Mouse (Mus musculus) intestine, embryonic 16.5 days (tissue): Measurements from ENCODE around the gene Nat8f4. TPM values are rescaled to one million over a fixed set of nuclear protein-coding genes. Genes with fewer than 3 reads are reported as not detected.
"Not testable (repeated sequence)": the region's sequence is repeated elsewhere in the genome, so short reads cannot be mapped to it uniquely, and the experiment has no call there.

Experiments used
- ATAC-seq: fragments of 200-750 bp; cut with Nextera tagmentation; 2 replicates; pipeline ENCODE4 v1.8.0; 2017; ENCODE audit warnings: moderate TSS enrichment, moderate library complexity
- H3K27ac ChIP-seq: fragments of 300-500 bp; sonication (generic); 2 replicates; pipeline ENCODE4 v1.5.1; 2014; ENCODE audit warnings: mild to moderate bottlenecking, low read length
- H3K27me3 ChIP-seq: fragments of 300-500 bp; sonication (generic); replicated peaks from 2 replicates; pipeline ENCODE4 v1.6.1; 2014; ENCODE audit warnings: low read length, control low read depth, mixed read lengths; ENCODE audit not compliant: control insufficient read depth, insufficient read depth
- H3K36me3 ChIP-seq: fragments of 300-500 bp; sonication (generic); 2 replicates; pipeline ENCODE4 v1.6.1; 2014; ENCODE audit warnings: low read length, control low read depth; ENCODE audit not compliant: control insufficient read depth, insufficient read depth
- H3K4me1 ChIP-seq: fragments of 300-500 bp; sonication (generic); 2 replicates; pipeline ENCODE4 v1.6.1; 2014; ENCODE audit warnings: low read length, control low read depth, mixed read lengths; ENCODE audit not compliant: control insufficient read depth, insufficient read depth
- H3K4me2 ChIP-seq: fragments of 300-500 bp; sonication (generic); 2 replicates; pipeline ENCODE4 v1.6.1; 2014; ENCODE audit warnings: low read depth, low read length, control low read depth
- H3K4me3 ChIP-seq: fragments of 300-500 bp; sonication (generic); 2 replicates; pipeline ENCODE4 v1.5.1; 2014; ENCODE audit warnings: mild to moderate bottlenecking, low read length
- H3K9ac ChIP-seq: fragments of 300-500 bp; sonication (generic); 2 replicates; pipeline ENCODE4 v1.6.1; 2014; ENCODE audit warnings: low read depth, low read length
- H3K9me3 ChIP-seq: fragments of 300-500 bp; sonication (generic); 2 replicates; pipeline ENCODE4 v1.6.1; 2016; ENCODE audit warnings: low read length, control low read depth; ENCODE audit not compliant: control insufficient read depth
- WGBS: fragments of 180-500 bp; shearing (Covaris S2); extraction: QIAGEN DNeasy Blood & Tissue Kit; methylation state at CpG from one replicate; pipeline ENCODE4 v1.1.7; 2014; 5-methylcytosine and 5-hydroxymethylcytosine counted together
- polyA plus RNA-seq: library from polyadenylated mRNA; unstranded; fragments of >200 nt; fragmentation: Nextera tagmentation; extraction: Ambion mirVana; gene quantifications from 2 replicates; pipeline ENCODE4 v1.2.1, GENCODE M21; 2015

The Nat8f4 gene
- polyA plus RNA-seq, 1 experiment from 2014 or later, result 6.4 TPM

- H3K27me3 ChIP-seq, result no peaks in the 10 kb centered on the region
- H3K9ac ChIP-seq, result no peak overlapping the region
- no peaks in the 10 kb centered on the region for H3K36me3 ChIP-seq
- no peak overlapping the region for H3K4me2 ChIP-seq
- no peaks in the 10 kb centered on the region for H3K4me1 ChIP-seq
- no peak overlapping the region for H3K27ac ChIP-seq
- ATAC-seq, result no peak
- 64% methylated on average over 3 of the region's 3 CpGs for WGBS
- H3K4me3 ChIP-seq, result no peak overlapping the region
- H3K9me3 ChIP-seq, result no peaks in the 10 kb centered on the region
Measured at GRCm38 (mm10) chr6:85908341-85908740, 3.7 kb upstream of the Nat8f4 start.

DNA sequence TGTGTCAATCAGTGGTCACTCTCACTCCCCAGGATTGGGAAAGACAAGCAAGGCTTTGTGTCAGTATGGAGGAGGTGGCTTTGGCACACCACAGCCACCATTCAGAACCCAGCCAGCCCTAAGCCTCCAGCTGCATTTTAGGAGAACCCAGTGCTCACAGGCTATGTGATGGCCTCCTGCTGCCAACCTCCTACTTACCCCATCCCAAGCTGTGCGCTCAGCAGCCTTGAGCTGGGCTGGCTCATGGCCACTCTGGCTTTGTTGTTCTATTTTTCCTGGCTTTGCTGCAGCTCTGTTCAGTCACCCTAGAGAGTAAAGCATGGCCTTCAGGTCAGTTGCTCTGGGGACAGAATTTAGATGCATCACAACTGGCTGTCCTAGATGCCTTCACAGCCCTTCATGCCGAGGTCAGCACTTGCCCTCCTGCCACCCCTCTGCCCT lies 2.2 kb upstream of the Nat8f4 start:
- not testable (repeated sequence) for ATAC-seq, H3K4me2 ChIP-seq, H3K27ac ChIP-seq, H3K36me3 ChIP-seq, H3K9me3 ChIP-seq, H3K27me3 ChIP-seq, H3K4me3 ChIP-seq, H3K9ac ChIP-seq, H3K4me1 ChIP-seq
- WGBS, result 82% methylated on average over 2 of the region's 2 CpGs

DNA sequence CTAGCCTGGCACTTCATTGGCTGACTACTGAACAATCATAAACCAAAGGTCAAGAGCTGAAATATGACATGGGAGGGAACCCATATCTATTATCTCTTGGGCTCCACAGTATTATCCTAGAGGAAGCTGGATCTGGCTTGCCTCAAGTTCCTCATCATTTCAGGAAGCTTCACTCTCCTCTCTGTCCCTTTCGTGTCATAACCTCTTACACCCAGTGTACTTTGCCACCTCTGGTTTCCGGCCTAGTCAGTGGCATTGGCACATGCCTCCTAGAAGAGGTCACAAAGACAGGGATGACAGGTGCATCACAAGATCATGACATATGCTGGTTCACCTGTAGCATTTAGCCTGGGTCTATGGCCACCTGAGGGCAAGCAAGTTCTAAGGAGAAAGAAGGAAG lies 2.4 kb downstream of the Nat8f4 start:
- peak; percentile 52 for ATAC-seq
- Histone ChIP-seq H3K4me3 (no peak overlapping the region), H3K27me3 (no peaks in the 10 kb centered on the region), H3K27ac (no peak overlapping the region), H3K4me2 (no peak overlapping the region), H3K36me3 (no peaks in the 10 kb centered on the region), H3K4me1 (no peaks in the 10 kb centered on the region), H3K9ac (no peak overlapping the region), H3K9me3 (no peaks in the 10 kb centered on the region)
- 88% methylated on average over 2 of the region's 2 CpGs for WGBS

GRCm38 (mm10) chr6:85898596-85899475 lies 5.8 kb downstream of the Nat8f4 start:
- not testable (repeated sequence) for H3K9ac ChIP-seq, H3K4me1 ChIP-seq, H3K4me3 ChIP-seq, H3K27me3 ChIP-seq, H3K36me3 ChIP-seq, ATAC-seq, H3K9me3 ChIP-seq, H3K4me2 ChIP-seq, H3K27ac ChIP-seq
- 67% methylated on average over 7 of the region's 8 CpGs for WGBS

- H3K9me3 ChIP-seq, H3K4me1 ChIP-seq, H3K27me3 ChIP-seq, H3K9ac ChIP-seq, H3K4me3 ChIP-seq, H3K4me2 ChIP-seq, ATAC-seq, H3K36me3 ChIP-seq, H3K27ac ChIP-seq: not testable (repeated sequence)
- WGBS, result 76% methylated on average over 25 of the region's 25 CpGs
Measured at GRCm38 (mm10) chr6:85895061-85895648, 9.5 kb downstream of the Nat8f4 start.

DNA sequence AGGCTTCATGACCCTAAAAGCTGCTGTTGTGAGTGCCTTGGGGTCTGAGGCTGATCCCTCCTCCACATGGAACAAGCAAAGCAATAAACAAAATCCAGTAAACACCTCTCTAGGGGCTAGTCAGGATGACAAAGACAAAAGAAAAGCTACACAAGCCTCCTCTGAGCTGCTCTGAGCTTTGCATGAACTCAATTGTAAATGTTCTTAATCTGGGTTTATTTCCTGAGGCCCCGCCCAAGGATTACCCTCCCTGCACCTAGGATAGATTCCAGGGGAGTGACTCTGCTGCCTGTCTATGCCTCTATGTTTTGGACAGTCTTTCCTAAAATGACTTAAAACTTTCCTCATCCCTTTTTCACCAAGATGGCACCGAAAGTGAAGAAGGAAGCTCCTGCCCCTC lies 15.7 kb downstream of the Nat8f4 start:
- peaks cover 2% of the 10 kb centered on the region; the same call in 1 of the 2 replicates for H3K9me3 ChIP-seq
- H3K27ac ChIP-seq, result no peak overlapping the region
- no peak for ATAC-seq
- no peak overlapping the region for H3K4me3 ChIP-seq
- no peak overlapping the region for H3K9ac ChIP-seq
- WGBS, result 94% methylated on average over 2 of the region's 2 CpGs
- no peaks in the 10 kb centered on the region for H3K4me1 ChIP-seq
- no peak overlapping the region for H3K4me2 ChIP-seq
- no peaks in the 10 kb centered on the region for H3K36me3 ChIP-seq
- H3K27me3 ChIP-seq, result no peaks in the 10 kb centered on the region

DNA sequence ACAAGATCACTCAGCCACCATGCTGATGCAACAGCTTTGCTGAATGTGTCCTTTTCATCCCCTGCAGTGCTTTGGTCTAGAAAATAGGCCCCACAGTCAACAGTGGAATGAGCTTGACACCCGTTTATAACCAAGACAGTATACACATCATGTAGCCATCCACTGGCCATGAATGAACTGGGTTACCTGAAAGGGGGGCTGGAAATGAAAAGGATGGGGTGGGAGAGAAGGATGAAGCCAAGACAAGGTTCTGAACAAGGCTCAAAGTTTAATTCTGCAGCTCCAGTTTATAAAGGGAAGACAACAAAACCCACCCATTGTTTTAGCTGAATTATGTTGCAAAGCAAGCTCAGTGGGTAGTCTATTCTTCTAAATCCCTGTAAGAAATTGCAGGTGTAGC lies 20.4 kb downstream of the Nat8f4 start:
- no peak overlapping the region for H3K4me2 ChIP-seq
- H3K4me1 ChIP-seq, result no peaks in the 10 kb centered on the region
- 88% methylated on average over 1 of the region's 1 CpGs for WGBS
- H3K27ac ChIP-seq, result no peak overlapping the region
- no peak overlapping the region for H3K4me3 ChIP-seq
- H3K9ac ChIP-seq, result no peak overlapping the region
- peaks cover 10% of the 10 kb centered on the region for H3K9me3 ChIP-seq
- no peak for ATAC-seq
- H3K36me3 ChIP-seq, result no peaks in the 10 kb centered on the region
- no peaks in the 10 kb centered on the region for H3K27me3 ChIP-seq

DNA sequence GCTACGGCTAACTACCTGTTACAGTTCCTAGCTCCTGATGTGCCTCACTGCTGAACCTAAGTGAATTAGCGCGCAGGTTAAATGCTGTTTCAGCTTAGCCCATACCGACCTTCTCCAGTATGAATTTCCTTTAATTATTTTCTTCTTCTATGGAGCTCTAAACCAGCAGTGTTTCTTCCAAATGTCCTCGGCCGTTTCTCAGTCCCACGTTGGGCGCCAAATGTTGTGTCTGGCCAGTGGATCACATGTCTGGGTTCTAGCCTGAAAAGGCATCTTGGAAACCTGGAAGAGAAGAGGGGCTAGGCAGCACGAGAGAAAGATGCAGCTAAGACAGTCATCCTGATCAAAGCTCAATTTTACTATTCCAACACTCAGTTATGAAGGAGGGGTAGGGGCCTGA lies 21.4 kb downstream of the Nat8f4 start:
- not testable (repeated sequence) for ATAC-seq, H3K27ac ChIP-seq
- 92% methylated on average over 9 of the region's 9 CpGs for WGBS

GRCm38 (mm10) chr6:85869006-85869405 lies 35.7 kb downstream of the Nat8f4 start, which contains the start of gene Nat8f2:
Gene Nat8f2, minus strand, starts transcription at chr6:85869158.
- not testable (repeated sequence) for H3K27me3 ChIP-seq, H3K4me1 ChIP-seq, H3K36me3 ChIP-seq, ATAC-seq, H3K4me3 ChIP-seq, H3K9ac ChIP-seq, H3K4me2 ChIP-seq, H3K27ac ChIP-seq, H3K9me3 ChIP-seq
- WGBS, result 64% methylated on average over 5 of the region's 5 CpGs

More for the DNA sequence above, 21.4 kb downstream of the Nat8f4 start:
- not testable (repeated sequence) for H3K4me1 ChIP-seq, H3K4me3 ChIP-seq, H3K36me3 ChIP-seq, H3K9me3 ChIP-seq, H3K9ac ChIP-seq, H3K4me2 ChIP-seq, H3K27me3 ChIP-seq
